ENCODE assay signal across 8 mouse cellular contexts in genomic region chr2:165856611-165857200, GRCm38 (mm10). TPM values are rescaled to one million over a fixed set of nuclear protein-coding genes. Genes with fewer than 3 reads are reported as not detected.
A peak's percentile ranks its signal among the peaks of the same experiment; 100 is the strongest.
DNase-seq lines count a peak whose midpoint lies in the region; ATAC-seq and TF ChIP-seq lines count a peak whose summit lies in the region.

No protein-coding gene starts in this region.

- DNase-seq in heart, postnatal 4 days, result no peak
- no peak for DNase-seq in G1E (ENCODE audit: low spot score)
- DNase-seq in liver, postnatal 0 days, result peak; percentile 24
- DNase-seq in right cerebral cortex, postnatal 14 days, result no peak
- DNase-seq in cerebellum, postnatal 4 days (ENCODE audit: low spot score in 2 of 2), result no peak

- TF ChIP-seq CTCF in G1E (IDR thresholded peaks at IDR 0.05; ENCODE audit: low read depth, low read length), result no peak
- no peak for TF ChIP-seq CTCF in liver, postnatal 0 days (IDR thresholded peaks at IDR 0.05; ENCODE audit: low read depth)

- TF ChIP-seq EP300 in liver, postnatal 0 days (IDR thresholded peaks at IDR 0.05; ENCODE audit: low read depth), result no peak

- H3K9me3 ChIP-seq in heart, embryonic 13.5 days, result no peaks in the 10 kb centered on the region
- no peaks in the 10 kb centered on the region for H3K9me3 ChIP-seq in G1E (replicated peaks)
- no peaks in the 10 kb centered on the region for H3K9me3 ChIP-seq in heart, embryonic 16.5 days (replicated peaks; ENCODE audit: control insufficient read depth, low read length)
- no peaks in the 10 kb centered on the region for H3K9me3 ChIP-seq in liver, postnatal 0 days (ENCODE audit: low read length)

- peaks cover 87% of the 10 kb centered on the region for H3K4me1 ChIP-seq in heart, embryonic 13.5 days
- H3K4me1 ChIP-seq in G1E (ENCODE audit: insufficient read depth, low read depth, low read length), result peaks cover 93% of the 10 kb centered on the region
- peaks cover 75% of the 10 kb centered on the region for H3K4me1 ChIP-seq in heart, embryonic 16.5 days (ENCODE audit: control insufficient read depth, insufficient read depth, low read length)
- peaks cover 68% of the 10 kb centered on the region for H3K4me1 ChIP-seq in liver, postnatal 0 days (ENCODE audit: insufficient read depth)

- peak overlapping the region; percentile 81; the same call in 1 of the 2 replicates for H3K9ac ChIP-seq in heart, embryonic 13.5 days
- no peak overlapping the region for H3K9ac ChIP-seq in heart, embryonic 16.5 days (ENCODE audit: low read length)
- no peak overlapping the region for H3K9ac ChIP-seq in liver, postnatal 0 days (replicated peaks)

- peaks cover 15% of the 10 kb centered on the region for H3K36me3 ChIP-seq in heart, embryonic 13.5 days
- peaks cover 98% of the 10 kb centered on the region for H3K36me3 ChIP-seq in G1E (replicated peaks)
- H3K36me3 ChIP-seq in heart, embryonic 16.5 days (ENCODE audit: control insufficient read depth, insufficient read depth), result no peaks in the 10 kb centered on the region; the same call in 1 of the 2 replicates
- H3K36me3 ChIP-seq in liver, postnatal 0 days (replicated peaks; ENCODE audit: insufficient read depth, low read length), result peaks cover 5% of the 10 kb centered on the region

- ATAC-seq in heart, embryonic 13.5 days (ENCODE audit: extremely low read depth, insufficient number of reproducible peaks, low FRiP score, low TSS enrichment), result no peak
- ATAC-seq in G1E (ENCODE audit: extremely low read depth, insufficient number of reproducible peaks, low FRiP score, poor library complexity, severe bottlenecking), result no peak
- no peak for ATAC-seq in heart, embryonic 16.5 days (replicated peaks; ENCODE audit: extremely low read depth, insufficient read depth, low FRiP score)
- ATAC-seq in liver, postnatal 0 days, result peak; percentile 18; the same call in 1 of the 2 replicates
- ATAC-seq in erythroblast, adult 5-6 weeks (replicated peaks; ENCODE audit: low FRiP score, poor library complexity, severe bottlenecking), result no peak

- peak overlapping the region; percentile 96 for H3K27ac ChIP-seq in heart, embryonic 13.5 days (replicated peaks)
- peak overlapping the region; percentile 95 for H3K27ac ChIP-seq in heart, embryonic 16.5 days (ENCODE audit: low read length)
- peak overlapping the region; percentile 96 for H3K27ac ChIP-seq in liver, postnatal 0 days (ENCODE audit: low read depth)

- 76% methylated on average over 7 of the region's 7 CpGs for WGBS in heart, embryonic 13.5 days
- WGBS in heart, embryonic 16.5 days, result 81% methylated on average over 7 of the region's 7 CpGs
- 61% methylated on average over 7 of the region's 7 CpGs for WGBS in liver, postnatal 0 days (ENCODE audit: insufficient replicate concordance)

- no peak overlapping the region for H3K4me3 ChIP-seq in heart, embryonic 13.5 days
- peak overlapping the region; percentile 20; the same call in 1 of the 2 replicates for H3K4me3 ChIP-seq in G1E (ENCODE audit: low read depth, low read length)
- no peak overlapping the region for H3K4me3 ChIP-seq in heart, embryonic 16.5 days (ENCODE audit: low read length)
- H3K4me3 ChIP-seq in liver, postnatal 0 days (ENCODE audit: low read depth, low read length), result no peak overlapping the region

- H3K27me3 ChIP-seq in heart, embryonic 13.5 days (replicated peaks), result no peaks in the 10 kb centered on the region
- no peaks in the 10 kb centered on the region for H3K27me3 ChIP-seq in G1E (ENCODE audit: insufficient read depth, low read length)
- H3K27me3 ChIP-seq in heart, embryonic 16.5 days (ENCODE audit: control insufficient read depth, insufficient read depth, low read length), result no peaks in the 10 kb centered on the region
- no peaks in the 10 kb centered on the region for H3K27me3 ChIP-seq in liver, postnatal 0 days (ENCODE audit: insufficient read depth, low read length)

- H3K4me2 ChIP-seq in heart, embryonic 13.5 days, result peak overlapping the region; percentile 66
- H3K4me2 ChIP-seq in heart, embryonic 16.5 days (ENCODE audit: low read depth, low read length), result no peak overlapping the region; the same call in 1 of the 2 replicates
- H3K4me2 ChIP-seq in liver, postnatal 0 days (ENCODE audit: low read depth, low read length), result peak overlapping the region; percentile 58; the same call in 1 of the 2 replicates

RNA-seq across cellular contexts. Expression of gene Zmynd8, which starts 42.1 kb away (rescaled TPM):
- polyA plus RNA-seq in heart, embryonic 13.5 days (2015; fragmentation: Nextera tagmentation; extraction: Ambion mirVana), result 41.5 and 42.4 TPM in 2 replicates
- 10 to 100 TPM; 49.5 to 50.4 TPM for total RNA-seq in heart, postnatal 4 days (2021)
- total RNA-seq in G1E (2014; fragmentation: Nextera tagmentation), result 144 and 153 TPM in 2 replicates
- 42.5 and 54.5 TPM in 2 replicates for total RNA-seq in G1E (2017)
- 69.5 and 82.4 TPM in 2 replicates for polyA plus RNA-seq in G1E (2012)
- polyA plus RNA-seq in heart, embryonic 16.5 days (2015; fragmentation: Nextera tagmentation; extraction: Ambion mirVana), result 36.0 and 40.2 TPM in 2 replicates
- 16.9 and 21.9 TPM in 2 replicates for polyA plus RNA-seq in liver, postnatal 0 days (2015; fragmentation: Nextera tagmentation; extraction: Ambion mirVana)
- total RNA-seq in erythroblast, adult 5-6 weeks (2015; ENCODE audit: low replicate concordance), result 60.1 and 81.1 TPM in 2 replicates
- 83.9 and 95.3 TPM in 2 replicates for total RNA-seq in erythroblast, adult 5-6 weeks (2017; ENCODE audit: low replicate concordance)
